Mouse (Mus musculus): Measurements from ENCODE around the gene Prm2.

Prm2 gene

GRCm38 (mm10) chr16:10796034-10796433 lies at the start of gene Prm2:
Gene Prm2, minus strand, starts transcription at chr16:10796134.
- in situ Hi-C loops (cut with MboI; ENCODE audit: low sequenced_read_pairs), result no loop called here

GRCm38 (mm10) chr16:10844319-10844670 lies 48.4 kb upstream of the Prm2 start:
- in situ Hi-C loops (cut with MboI; ENCODE audit: low sequenced_read_pairs), result no loop called here

- in situ Hi-C loops (cut with MboI; ENCODE audit: low sequenced_read_pairs), result no loop called here
Measured at GRCm38 (mm10) chr16:10843486-10844318, 47.8 kb upstream of the Prm2 start.

GRCm38 (mm10) chr16:10842282-10842855 lies 46.4 kb upstream of the Prm2 start:
- in situ Hi-C loops (cut with MboI; ENCODE audit: low sequenced_read_pairs), result no loop called here

- in situ Hi-C loops (cut with MboI; ENCODE audit: low sequenced_read_pairs), result no loop called here
Measured at GRCm38 (mm10) chr16:10840018-10840417, 44.1 kb upstream of the Prm2 start.

- in situ Hi-C loops (cut with MboI; ENCODE audit: low sequenced_read_pairs), result no loop called here
Measured at GRCm38 (mm10) chr16:10838487-10839245, 42.7 kb upstream of the Prm2 start.

DNA sequence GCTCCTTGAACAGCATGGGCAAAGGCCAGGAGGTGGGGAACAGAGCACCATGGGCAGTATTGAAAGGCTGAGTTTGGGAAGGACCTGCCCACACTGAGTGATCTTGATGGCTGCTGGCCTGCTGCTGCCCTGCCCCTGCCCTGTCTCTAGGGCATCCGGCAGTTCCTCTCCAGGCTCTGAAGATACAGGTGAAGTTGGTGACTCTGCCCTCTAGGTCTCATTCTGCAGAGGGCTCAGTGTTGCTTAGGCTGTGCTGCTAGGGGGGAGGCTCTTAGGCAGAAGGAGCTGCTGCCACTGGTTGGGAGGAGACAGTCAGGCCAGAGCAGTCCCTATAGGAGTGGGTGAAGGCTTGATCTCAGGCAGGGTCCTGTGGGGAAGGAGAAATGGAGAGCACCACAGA lies 42.0 kb upstream of the Prm2 start:
- in situ Hi-C loops (cut with MboI; ENCODE audit: low sequenced_read_pairs), result no loop called here

DNA sequence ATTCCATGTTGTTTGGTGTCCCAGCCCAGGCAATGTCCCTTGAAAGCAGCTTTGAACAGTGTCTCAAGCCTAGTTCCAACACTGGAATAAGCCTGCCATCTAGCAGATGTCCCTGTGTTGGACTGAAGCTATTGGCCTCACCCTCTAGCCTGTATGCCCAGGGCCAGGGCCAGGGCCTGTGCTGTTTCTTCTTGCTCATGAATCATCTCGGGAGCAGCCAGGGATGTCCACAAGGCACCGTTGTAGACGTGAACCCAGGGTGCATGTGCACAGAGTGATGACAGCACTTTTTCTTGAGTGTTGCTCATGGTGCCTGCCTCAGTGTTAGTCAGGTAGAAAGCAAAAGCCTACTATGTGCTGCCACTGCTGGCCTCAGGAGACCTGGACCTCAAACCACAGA lies 41.3 kb upstream of the Prm2 start:
- in situ Hi-C loops (cut with MboI; ENCODE audit: low sequenced_read_pairs), result no loop called here

DNA sequence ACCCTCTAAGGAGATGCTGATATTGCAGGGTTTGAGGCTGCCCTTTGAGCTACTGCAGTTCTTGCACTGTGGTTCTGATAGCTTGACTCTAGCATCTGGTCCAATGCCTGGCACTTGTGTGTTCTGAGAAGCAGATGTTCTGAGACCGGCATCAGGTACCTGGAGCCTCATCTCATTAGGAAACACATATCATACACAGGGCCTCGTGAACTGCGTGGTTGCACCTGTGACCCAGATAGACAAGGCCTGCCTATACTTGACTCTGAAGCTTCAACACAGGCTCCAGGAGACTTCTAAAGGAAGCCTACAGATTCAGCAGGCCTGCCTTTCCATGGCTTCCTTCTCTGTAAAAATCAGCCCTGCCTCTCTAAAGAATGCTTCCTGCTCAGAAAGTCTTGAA lies 40.5 kb upstream of the Prm2 start:
- in situ Hi-C loops (cut with MboI; ENCODE audit: low sequenced_read_pairs), result no loop called here

GRCm38 (mm10) chr16:10834911-10835587 lies 39.1 kb upstream of the Prm2 start, which contains the start of gene Rmi2:
Gene Rmi2, plus strand, starts transcription at chr16:10835059.
- in situ Hi-C loops (cut with MboI; ENCODE audit: low sequenced_read_pairs), result no loop called here

DNA sequence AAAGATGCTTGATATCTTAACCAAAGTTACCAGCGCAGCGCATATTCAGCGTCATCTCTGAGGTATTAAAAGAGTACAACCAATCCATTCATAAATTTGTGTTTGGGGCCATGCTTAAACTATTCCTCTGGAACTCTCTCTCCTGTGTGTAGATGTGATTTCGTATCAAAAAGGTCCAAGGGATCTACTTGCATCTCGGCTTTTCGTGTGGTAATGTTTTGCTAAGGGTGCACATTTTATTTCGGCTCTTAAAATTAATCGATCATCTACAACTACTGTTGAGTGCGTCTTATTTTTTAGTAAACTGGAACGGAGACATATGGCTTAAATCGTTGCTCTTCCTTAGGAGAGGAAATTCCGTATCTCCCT lies 38.6 kb upstream of the Prm2 start:
- in situ Hi-C loops (cut with MboI; ENCODE audit: low sequenced_read_pairs), result no loop called here

- in situ Hi-C loops (cut with MboI; ENCODE audit: low sequenced_read_pairs), result no loop called here
Measured at GRCm38 (mm10) chr16:10828461-10828805, 32.5 kb upstream of the Prm2 start.

- in situ Hi-C loops (cut with MboI; ENCODE audit: low sequenced_read_pairs), result no loop called here
Measured at GRCm38 (mm10) chr16:10827766-10828460, 32.0 kb upstream of the Prm2 start.

DNA sequence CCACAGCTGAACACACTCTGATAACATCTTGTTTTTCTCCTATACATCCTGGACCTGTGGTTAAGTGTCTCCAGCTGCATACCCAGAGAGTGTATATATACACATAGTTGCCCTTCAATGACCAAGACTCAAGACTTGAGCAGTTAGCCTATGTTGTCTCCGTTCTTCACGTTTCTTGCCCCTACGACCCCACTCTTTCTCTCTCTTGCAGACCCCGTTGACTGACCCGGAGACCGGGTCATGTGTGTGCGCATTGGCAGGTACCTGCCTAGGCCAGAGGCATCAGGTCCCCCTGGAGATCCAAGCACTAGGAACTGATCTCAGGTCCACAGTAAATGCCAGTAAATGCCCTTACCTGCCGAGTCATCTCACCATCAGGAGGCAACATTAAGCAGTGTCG lies 31.3 kb upstream of the Prm2 start:
- in situ Hi-C loops (cut with MboI; ENCODE audit: low sequenced_read_pairs), result no loop called here

DNA sequence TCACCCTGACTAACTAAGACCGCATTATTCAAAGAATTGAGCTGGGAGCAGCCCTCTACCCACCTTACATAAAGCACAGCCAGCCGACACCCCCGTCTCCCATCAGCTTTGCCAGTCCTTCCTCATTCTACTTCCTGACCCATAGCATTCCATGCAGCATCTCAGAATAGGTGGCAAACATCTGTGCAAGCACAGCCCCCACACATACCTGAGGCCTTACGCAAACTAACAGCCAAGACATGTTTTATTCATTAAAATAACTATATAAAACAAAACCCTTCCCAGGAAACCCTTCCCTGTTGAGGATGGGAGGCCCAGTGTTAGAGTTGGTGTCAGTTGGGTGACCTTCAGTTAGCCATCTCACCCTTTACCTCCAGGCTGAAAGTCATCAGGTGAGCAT lies 29.9 kb upstream of the Prm2 start:
- in situ Hi-C loops (cut with MboI; ENCODE audit: low sequenced_read_pairs), result no loop called here

- in situ Hi-C loops (cut with MboI; ENCODE audit: low sequenced_read_pairs), result no loop called here
Measured at GRCm38 (mm10) chr16:10824536-10824935, 28.6 kb upstream of the Prm2 start.

DNA sequence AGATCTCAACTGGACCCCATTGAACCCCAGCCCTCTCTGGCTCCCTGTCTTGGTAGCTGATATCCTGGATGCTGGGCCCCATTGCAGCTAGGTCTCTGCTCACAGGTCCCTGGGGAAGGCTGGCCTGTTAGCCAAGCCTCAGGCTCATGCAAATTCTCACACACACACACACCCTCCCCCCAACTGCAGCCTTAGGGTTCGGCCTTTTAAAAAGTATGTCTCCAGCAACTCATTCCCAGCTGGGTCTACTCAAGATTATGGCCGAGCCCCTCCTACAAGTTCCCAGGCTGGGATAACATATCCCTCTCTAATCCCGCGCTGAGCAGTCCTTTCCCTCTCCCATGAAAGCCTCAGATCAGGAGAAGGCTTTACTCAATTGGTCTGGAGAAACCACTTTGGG lies 25.5 kb upstream of the Prm2 start:
- in situ Hi-C loops (cut with MboI; ENCODE audit: low sequenced_read_pairs), result no loop called here

- in situ Hi-C loops (cut with MboI; ENCODE audit: low sequenced_read_pairs), result no loop called here
Measured at GRCm38 (mm10) chr16:10819966-10820365, 24.0 kb upstream of the Prm2 start.

- in situ Hi-C loops (cut with MboI; ENCODE audit: low sequenced_read_pairs), result no loop called here
Measured at GRCm38 (mm10) chr16:10818579-10819135, 22.7 kb upstream of the Prm2 start.

- in situ Hi-C loops (cut with MboI; ENCODE audit: low sequenced_read_pairs), result no loop called here
Measured at GRCm38 (mm10) chr16:10814864-10815263, 18.9 kb upstream of the Prm2 start.

DNA sequence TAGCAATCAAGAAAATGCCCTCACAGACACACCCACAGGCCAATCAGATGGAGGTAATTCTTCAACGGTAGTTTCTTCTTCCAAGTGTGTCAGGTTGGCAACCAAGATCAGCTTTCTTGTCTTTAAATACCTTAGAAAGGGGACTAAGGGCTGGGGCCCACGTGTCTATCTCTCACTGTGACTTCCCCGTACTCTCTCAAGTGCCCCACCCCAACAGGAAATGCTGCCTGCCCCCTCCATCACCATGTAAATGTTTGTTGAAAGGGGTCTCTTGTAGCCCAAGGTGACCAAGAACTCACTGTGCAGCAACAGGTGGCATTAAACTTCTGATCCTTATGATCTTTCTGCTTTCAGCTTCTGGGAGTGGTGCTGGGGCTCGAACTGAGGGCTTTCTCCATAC lies 17.8 kb upstream of the Prm2 start:
- in situ Hi-C loops (cut with MboI; ENCODE audit: low sequenced_read_pairs), result no loop called here
